Mouse (Mus musculus): Measurements from ENCODE around the gene Nbea.
"Not testable (repeated sequence)": the region's sequence is repeated elsewhere in the genome, so short reads cannot be mapped to it uniquely, and the experiment has no call there.

Gene Nbea

DNA sequence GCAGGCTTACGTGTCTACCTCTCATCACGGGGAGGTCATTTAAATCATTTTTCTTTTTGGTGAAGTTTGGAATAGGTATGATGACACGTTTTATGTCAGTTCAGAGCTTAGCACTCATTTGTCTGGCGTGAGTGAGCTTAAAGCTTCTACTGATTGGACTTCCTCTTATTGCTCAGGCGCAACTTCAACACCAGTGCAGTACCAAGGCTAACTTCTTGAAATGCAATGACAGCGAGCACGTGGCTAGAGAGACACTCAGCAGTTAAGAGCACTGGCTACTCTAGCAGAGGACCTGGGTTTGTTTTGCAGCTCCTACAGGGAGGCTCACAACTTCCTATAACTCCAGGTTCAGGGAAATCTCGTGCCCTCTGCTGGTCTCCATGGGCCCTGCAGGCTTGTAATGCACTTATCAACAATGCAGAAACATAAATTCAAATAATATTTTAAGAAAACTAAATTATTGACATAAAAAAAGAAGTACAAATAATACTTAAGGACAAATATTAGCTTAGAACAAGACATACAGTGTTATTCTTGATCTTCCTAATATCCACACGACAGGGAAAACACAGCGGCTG, 523.2 kb downstream of the Nbea start:
- no peak for DNase-seq

DNA sequence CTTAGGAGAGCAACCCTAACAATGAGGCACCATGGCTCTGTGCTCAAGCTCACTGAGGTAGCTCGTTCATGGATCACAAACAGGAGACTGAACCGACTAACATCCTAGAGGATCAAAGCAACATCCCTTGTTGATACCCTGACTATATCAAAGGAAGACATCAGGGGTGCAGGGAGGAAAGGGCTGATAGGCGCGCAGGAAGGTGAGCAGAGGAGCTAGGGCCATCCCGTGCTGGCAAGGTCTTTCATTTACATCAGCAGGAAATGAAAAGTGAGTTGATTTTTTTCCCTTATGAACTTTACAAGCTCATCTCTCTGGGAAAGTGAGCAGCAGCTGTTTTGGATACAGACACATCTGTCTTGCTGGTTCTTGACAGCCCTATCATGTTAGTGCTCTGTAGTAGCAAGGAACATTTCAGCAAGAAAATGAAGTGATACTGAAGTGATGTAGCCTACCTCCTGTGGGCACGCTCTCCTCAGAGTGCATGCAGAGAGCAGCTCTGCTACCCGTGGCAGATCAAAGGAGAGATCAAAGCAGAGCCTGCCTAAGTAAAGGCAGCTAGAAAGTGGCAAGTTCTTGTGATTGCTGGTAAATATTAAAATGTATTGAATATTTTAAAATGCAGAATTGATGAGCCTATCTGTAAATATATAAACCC, 523.8 kb downstream of the Nbea start:
- no peak for DNase-seq

DNA sequence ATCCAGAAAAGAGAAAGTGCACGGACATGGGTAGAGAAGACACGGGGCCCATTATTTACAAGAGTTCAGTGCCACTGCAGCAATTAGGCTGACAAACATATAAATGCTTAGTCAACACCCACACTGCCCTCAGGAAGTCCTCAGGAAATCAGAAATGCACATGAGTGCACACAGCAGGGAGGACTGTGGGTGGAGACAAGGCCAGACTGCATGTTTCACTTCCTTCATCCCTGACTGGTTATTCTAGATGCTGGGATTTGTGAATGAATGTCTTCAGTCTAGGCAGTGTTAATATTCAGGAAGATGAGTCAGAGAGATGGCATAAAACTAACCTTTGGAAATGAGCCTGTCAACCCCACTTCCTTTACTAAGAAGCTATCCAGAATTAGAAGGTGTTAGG, 531.2 kb downstream of the Nbea start:
- peak in 1 of 2 experiments; percentile 52 for DNase-seq

DNA sequence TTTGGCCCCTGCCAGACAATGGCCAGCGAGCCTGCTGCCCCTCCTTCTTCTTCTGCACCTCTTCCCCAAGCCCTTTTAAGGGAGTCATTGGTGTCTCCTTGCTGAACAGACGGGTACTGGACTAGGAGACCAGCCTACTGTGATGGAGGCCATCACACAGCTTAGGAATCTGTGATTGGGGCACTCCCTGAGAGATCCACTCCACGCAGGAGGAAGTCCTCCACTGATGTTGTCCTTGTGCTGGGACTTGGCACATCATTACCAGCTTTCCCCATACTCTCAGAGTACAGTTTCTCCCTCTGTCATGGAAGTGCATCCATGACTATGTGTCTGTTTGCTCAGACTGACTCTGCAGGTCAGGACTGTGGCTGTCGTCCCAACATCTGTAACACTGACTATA, 531.6 kb downstream of the Nbea start:
- no peak for DNase-seq

DNA sequence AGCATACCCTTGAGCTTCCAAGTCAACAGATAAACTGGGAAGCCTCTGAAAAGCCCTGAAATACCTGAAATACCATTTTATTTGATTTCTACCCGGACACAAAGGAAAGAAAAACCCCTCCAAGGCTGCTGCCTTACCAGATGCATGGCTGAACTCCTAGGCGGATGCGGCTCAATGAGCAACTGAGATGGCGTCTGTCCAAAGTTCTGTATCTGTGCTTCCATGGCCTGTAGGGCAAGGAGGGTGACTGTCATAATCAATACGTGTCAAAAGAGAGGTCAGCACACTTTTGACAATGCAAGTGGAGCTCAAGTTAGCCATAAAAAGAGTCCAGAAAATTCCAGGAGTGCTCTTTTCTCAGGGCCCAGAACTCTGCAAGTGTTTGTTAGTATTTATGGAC, 534.0 kb downstream of the Nbea start:
- no peak for DNase-seq

DNA sequence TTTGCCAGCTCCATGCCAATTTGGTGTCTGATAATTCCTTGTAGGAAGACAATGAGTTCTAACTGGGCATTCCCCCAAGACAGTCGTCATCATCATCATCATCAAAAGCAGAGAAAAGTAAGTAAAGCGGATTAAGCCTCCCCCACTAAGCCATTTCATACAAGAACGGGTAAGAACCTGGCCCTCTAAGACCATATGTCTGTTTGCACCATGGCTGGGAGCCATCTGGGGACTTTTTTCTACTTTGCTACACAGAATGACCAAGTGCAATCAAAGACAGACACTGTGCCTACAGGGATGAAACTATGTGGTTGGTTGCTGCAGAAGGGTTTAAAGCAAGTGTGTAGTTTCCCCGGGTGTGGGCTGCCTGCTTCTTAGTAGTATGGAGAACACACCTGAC, 535.2 kb downstream of the Nbea start:
- DNase-seq: peak; percentile 25 to 35

DNA sequence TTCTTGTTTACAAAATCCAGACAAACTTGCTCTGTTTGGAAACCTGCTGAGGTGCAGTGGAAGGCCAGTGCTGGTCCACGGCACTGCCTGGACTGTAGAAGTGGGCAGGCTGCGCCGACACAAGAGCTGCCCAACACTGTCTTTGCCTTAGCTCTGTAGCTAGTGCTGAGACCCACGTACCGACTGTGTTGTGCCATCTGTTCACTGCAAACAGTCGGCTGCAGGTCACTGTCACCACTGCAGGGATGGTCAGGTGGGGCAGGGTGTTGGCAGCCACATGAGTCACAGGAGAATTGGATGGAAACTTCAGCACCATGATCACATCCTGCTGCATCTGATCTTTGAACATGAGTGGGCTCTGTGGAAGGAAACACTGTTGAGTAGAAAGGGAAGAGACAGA, 536.3 kb downstream of the Nbea start:
- DNase-seq: peak; percentile 39 to 41

DNA sequence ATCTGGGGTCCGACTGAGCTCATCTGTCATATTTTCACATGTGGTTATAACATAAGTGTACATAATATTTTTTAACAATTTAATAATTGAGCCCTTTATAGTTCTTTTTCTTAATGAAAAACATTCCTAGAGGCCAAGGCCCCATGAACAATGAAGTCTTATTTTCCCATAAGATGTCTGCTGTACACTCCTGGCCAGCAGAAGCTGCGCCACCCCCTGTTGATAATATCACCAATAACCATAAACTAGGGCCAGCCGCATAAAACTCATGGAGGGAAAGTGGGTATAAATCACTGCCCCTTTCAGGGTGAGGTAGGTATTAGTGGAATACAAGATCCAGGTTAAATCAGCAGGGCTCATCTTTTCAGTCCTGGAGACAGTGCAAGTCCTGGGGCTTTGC, 537.1 kb downstream of the Nbea start:
- DNase-seq: no peak

DNA sequence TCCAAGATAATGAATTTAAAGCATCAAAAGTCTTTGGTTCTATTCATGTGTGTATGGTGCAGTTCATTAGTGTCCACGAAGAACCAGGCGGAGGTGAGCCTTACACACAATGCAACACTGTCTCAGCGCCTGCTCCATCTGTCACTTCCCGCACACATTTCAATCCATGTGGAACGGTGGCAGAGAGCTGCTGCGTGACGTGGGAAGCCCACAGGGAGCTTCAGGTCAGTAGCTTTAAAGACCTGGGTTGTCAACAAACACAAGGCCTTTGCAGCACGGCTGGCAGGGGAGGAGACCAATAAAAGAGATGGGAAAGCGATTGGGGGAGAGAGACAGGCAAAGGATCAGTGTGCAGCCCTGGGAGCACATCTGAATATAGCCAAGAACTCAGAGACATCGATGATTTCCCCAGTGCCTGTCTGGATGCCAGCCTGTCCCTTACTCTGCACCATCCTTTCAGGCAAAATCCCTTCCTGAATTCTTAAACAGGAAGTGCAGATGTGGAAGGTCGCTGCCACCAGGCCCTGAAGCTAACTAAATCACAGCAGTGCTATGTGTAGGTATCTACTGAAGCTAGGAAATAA, 539.4 kb downstream of the Nbea start:
- peak; percentile 66 to 70 for DNase-seq

DNA sequence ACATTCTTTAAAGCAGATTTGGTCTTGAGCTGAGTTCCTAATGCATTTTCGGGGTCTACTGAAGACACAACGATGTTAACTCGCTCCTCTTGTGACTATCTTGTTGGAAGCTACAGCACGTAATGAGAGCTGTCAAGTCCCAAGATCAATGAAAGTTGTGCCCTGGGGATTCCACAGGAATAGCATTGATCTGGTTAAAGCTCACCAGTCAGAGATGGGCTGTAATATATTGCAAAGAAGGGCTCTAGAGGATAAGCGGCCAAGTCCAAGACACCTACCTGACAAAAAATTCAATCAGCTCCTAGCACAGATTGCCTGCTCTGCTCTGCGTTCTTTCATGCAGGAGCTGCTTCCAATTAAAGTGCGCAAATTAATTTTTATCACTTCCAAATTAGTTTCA, 545.8 kb downstream of the Nbea start:
- no peak for DNase-seq

DNA sequence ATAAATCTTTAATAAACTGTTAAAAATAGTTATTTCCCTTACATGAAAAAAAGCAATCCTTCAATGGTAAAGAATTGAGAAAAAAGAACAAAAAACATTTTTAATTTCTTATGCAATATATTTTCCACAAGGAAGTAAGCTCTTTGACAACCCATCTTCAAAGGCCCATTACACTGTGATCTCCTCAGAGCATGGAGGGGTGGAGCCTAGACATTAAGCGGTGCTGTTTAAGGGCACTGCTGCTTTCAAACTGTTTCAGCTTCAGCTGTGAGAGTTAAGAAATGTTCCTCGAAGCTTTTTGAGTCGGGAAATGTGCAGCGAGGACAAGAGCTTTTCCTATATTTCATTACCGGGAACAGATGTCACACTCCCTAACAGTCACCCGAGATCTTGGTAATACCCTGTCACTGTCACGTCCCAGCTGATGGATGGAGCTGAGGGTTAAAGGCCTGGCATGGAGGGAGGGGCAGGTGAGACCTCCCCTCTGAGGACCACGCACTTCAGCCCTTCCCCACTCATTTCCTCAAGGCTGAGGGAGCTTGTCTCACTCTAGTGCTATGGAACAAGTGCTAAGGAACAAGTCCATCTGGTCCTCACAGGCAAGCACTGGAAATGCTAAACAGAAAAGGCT, 547.8 kb downstream of the Nbea start:
- no peak for DNase-seq

DNA sequence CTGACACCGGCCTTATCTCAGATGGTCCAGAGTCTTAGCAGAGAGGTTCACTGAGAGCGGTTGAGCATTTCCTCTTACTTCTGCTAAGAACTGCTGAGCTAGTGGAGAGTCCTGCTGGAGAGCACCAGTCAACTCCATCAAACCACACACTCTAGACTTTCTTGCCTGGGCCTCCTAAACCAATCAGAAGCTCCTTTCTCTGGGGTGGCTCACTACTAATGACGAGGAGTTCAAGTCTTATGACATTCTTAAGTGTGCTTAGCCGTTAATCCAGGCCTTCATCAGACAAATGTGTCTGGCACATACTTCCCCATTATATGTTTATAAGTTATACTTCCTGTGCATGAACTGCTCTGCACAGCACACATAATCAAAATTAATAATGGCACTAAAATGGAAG, 556.4 kb downstream of the Nbea start:
- DNase-seq: no peak

DNA sequence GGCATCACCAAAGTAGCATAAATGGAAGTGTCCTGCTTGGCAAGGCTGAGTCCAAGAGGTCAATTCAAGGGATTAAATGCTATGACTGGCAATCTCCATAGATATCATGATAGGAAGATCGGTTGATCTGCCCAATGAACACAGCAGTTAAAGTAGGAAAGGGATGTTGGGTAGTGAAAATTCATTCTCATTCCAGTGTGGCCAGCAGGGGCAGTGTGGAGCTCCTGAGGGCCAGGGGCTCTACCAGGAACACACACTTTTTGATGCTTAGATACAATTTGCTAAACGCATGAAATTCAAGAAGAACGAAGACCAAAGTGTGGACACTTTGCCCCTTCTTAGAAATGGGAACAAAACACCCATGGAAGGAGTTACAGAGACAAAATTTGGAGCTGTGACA, 561.5 kb downstream of the Nbea start:
- DNase-seq: not testable (repeated sequence)

DNA sequence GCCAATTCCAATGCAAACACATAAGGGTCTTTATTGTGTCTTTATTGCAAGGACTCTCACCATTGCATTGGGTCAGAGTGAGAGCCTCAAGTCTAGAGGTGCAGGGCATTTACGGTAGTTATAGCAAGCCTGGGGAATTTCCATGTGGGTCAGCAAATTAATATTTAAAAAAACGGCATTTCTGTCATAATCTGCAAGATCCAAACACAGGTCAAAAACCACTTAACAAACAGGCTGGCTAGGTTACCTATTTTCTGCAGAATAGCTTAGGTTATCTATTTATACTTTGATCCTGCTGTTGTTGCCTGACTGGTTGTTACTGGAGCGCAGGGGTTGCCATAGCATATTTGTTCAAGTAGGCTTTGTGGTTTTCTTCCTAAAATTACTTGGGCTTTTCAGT, 565.1 kb downstream of the Nbea start:
- no peak for DNase-seq

DNA sequence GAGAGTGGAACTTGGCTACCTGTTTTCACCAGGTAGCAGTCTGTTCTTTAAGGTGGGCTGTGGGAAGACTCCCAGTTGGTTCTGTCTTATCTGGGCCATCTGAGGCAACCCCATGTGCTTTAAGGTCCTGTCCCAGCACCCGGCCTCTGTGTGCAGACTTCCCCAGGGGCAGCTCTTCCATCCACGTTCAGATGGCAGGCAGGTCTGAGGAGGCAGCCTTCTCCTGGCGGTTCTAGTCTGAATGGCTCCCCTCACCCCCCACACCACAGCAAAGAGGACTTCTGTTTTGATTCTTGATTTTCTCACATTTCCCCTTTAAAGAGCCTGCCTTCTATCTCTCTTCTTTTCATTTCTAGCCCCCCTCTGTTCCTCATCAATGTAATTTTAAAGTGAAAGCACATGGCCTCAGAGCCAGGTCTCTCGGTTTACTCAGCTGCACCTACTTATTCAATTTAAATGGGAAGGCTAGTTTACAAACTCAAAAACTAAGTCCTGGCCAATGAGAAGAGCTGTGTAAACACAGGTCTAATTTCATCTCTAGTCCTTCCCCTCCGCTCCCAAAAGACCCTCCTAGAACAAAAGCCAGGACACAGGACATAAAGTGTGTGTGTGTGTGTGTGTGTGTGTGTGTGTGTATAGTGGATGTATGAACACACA, 570.9 kb downstream of the Nbea start:
- DNase-seq: no peak

DNA sequence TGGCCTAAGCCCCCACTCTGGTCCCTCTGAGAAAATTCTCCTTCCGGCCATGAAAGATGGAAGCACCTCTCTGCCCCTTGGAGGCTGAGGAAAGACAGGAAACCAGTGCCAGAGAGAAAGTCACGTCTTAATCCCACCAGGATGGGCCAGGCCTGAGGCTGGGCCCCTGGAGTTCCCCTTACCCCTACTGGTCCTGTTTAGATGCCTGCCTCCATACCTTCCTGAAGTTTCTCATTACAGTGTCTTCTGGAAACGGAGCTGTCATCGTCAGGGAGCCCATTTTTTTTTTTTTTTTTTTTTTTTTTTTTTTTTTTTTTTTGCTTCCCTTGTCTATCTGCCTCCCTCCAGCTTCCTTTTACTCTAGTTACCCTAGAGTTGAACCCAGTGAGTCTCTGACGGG, 571.5 kb downstream of the Nbea start:
- no peak for DNase-seq

DNA sequence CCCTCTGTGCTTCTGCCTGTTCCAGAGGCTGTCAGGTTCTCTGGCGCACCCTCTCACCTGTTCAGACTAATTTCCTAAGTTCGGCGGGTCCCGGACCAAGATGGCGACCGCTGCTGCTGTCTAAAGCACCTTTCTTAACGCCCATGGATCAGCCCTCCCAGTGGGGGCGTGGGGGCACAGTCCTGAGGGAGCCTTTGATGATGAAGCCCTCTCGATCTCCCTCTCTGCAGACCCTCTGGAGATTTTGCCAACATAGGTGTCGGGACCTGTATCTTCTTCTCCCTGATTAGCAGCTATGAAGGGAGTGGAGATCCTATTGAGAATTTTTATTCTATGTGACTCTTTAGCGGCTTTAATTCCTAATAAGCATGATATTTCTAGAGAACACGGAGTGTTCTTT, 573.3 kb downstream of the Nbea start:
- no peak for DNase-seq

DNA sequence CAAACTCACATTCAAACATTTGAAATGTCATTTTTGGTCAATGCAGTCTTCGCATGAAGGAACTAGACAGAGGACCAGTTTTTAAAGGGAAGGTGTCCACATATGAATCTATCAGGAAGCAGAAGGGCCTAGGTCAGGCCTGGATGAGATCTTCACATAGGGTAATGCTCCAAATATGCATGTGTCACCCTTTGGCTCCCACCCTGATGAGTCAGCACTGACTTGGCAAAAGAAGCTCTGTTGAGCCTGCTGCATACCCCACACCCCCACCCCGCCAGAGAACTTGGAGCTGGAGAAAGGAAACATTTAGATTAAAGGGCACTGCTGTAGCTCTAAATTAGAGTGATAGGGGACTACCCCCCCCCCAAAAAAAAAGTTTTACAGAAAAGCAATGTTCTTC, 583.2 kb downstream of the Nbea start:
- DNase-seq: peak; percentile 38 to 52

DNA sequence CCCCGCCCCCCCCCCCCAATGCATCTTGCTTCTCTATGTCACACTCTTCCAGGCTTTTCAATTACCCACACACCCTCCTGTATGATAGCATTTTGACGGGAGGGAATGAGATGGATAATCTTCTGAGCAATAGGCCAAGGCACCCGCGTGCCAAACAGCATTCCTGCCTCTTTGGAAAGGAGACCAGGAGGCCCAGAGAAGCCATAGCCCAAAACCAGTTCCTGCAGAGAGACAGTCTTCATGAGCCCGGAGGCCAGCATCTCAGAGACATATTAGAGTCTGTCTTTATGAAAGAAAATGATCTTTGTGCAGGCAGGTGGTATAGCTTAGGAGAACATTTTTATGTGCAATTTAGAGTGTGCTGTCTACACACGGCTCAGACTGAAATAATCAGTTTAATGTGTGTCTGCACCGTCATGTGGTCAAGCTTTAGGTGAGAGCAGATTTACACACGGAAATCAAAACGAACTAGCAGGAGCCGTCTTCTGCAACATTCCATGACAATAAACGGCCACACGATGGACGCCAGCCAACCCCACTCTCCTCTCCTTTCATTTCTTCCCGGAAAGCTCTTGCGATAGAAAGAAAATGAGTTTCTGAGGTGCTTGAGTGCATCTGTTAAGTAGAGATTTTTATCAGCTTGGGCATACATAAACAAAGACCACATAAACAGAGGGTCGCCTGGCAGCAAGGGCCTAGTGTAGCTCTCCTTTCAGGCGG, 584.0 kb downstream of the Nbea start:
- DNase-seq: no peak

DNA sequence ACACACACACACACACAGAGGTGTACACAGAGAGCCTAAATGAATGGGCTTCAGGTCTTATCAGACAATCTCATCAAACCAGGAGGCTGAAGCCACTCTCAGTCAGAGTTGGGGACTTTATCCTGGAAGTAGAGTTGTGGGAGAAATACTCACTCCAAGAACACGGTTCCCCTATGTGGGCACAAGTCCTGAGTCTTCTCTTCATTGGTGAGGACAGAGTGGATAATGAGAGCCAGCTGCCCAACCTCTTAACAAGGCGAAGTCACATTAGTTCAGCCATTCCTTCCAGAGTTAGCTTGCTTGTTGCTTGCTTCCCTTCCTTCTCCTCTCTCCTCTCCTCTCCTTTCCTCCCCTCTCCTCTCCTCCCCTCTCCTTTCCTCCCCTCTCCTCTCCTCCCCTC, 584.8 kb downstream of the Nbea start:
- no peak for DNase-seq

DNA sequence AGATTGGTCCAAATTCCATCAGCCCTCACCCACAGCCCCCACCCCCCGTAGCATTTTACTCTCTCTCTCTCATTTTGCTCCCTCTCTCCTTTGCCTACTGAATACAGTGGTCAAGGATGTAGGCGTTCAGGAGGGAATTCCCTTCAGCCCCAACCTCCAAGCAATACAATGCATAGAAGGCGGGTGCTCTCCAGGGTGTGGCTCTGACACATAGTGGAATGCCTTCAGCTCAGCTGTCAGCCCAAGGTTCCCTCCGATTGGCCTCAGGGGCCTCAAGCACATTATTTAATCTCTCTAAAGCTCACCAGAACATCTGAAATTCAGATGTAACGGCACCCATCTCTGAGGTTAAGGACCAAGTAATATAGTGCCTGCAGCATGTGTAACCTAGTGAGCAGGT, 590.2 kb downstream of the Nbea start:
- no peak for DNase-seq

DNA sequence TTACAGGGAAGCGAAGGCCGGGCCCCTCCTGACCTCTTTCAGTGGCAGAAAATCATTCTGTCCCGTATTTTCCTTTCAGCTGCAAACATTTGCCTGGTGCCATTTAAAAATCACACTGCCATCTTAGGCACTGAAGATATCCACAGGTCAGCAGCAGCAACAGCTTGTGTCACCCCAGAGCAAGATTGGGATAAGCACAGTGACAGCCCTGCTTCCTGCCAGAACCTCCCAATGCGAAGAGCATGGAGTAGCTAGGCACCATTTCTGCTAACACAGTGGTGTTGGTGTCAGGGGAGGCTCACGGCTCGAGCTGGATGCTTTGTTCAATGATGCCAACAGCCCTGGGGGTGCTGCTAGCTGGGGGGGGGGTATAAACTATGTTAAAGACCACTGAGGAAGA, 592.8 kb downstream of the Nbea start:
- peak in 1 of 2 experiments; percentile 27 for DNase-seq

DNA sequence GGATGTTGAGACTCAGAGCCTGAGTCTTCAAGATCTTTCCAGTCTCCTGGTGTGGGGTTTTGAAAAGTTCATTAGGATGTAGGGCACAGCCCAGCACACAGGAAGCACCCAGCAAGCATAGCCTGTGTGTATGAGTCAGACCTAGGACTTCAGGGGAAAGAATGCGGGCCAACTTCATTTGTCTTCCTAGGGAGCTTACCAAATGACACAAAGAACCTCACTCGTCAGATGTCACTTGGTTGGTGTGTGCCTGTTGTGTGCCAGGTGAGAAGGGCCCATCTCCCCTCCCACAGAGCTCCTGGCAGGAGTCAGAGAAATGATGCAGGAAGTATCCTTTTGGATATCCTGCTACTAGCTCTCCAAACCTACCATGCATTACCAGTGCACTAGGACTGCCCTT, 593.2 kb downstream of the Nbea start:
- DNase-seq: peak; percentile 62 to 69

Measured in cerebellum, adult 18-20 months (tissue).